ENCODE assay signal across 25 mouse cellular contexts in genomic region chr2:50793067-50793466, GRCm38 (mm10).
A peak's percentile ranks its signal among the peaks of the same experiment; 100 is the strongest.
DNase-seq lines count a peak whose midpoint lies in the region; ATAC-seq and TF ChIP-seq lines count a peak whose summit lies in the region.
"Had no signal": no experiment of that assay in that cellular context is flagged by ENCODE, and none has a peak within 500 bp of the region (broad histone marks: within the 10 kb centered on the region; RNA-seq: fewer than 3 reads in every experiment).

No protein-coding gene starts in this region.

- TF ChIP-seq EP300 in heart, adult 2 months (IDR thresholded peaks at IDR 0.05; ENCODE audit: insufficient read depth, low read depth, low read length) = no peak

- ATAC-seq in forebrain, embryonic 14.5 days = no peak
- no peak for ATAC-seq in forebrain, embryonic 13.5 days
- ATAC-seq in neural tube, embryonic 14.5 days (ENCODE audit: low read depth) = peak; percentile 58; the same call in 1 of the 2 replicates
- ATAC-seq in neural tube, embryonic 15.5 days (ENCODE audit: low FRiP score) = no peak
- ATAC-seq: activated CD4-positive, CD25-positive, alpha-beta regulatory T cell, adult 4 months; CD4-positive, CD25-positive, alpha-beta regulatory T cell, adult 4 months; forebrain, embryonic 15.5 days; forebrain, postnatal 0 days had no signal

- no peaks in the 10 kb centered on the region for H3K27me3 ChIP-seq in forebrain, embryonic 14.5 days (replicated peaks; ENCODE audit: control insufficient read depth, insufficient read depth, low read length)
- no peaks in the 10 kb centered on the region for H3K27me3 ChIP-seq in forebrain, embryonic 13.5 days
- H3K27me3 ChIP-seq in heart, adult 2 months (ENCODE audit: control insufficient read depth, insufficient read depth, low read length) = no peaks in the 10 kb centered on the region
- H3K27me3 ChIP-seq in neural tube, embryonic 14.5 days (ENCODE audit: control insufficient read depth, insufficient read depth, low read length) = no peaks in the 10 kb centered on the region
- no peaks in the 10 kb centered on the region for H3K27me3 ChIP-seq in neural tube, embryonic 15.5 days (replicated peaks)
- H3K27me3 ChIP-seq: CH12.LX; embryonic facial prominence, embryonic 13.5 days; embryonic facial prominence, embryonic 15.5 days; forebrain, embryonic 15.5 days; Patski had no signal

- 7% methylated on average over 1 of the region's 1 CpGs for WGBS in forebrain, embryonic 14.5 days
- WGBS in forebrain, embryonic 13.5 days = 23% methylated on average over 1 of the region's 1 CpGs
- WGBS in heart, adult 2 months = 82% methylated on average over 1 of the region's 1 CpGs
- WGBS in neural tube, embryonic 14.5 days = 29% methylated on average over 1 of the region's 1 CpGs
- 26% methylated on average over 1 of the region's 1 CpGs for WGBS in neural tube, embryonic 15.5 days
- WGBS in macrophage (ENCODE audit: missing documents) = 100% methylated on average over 1 of the region's 1 CpGs

- DNase-seq in forebrain, embryonic 14.5 days (ENCODE audit: low spot score) = peak; percentile 30
- no peak for DNase-seq in heart, adult 2 months
- no peak for DNase-seq in heart, adult 18-20 months
- no peak for DNase-seq in kidney, adult 8-10 months
- DNase-seq: B cell, adult 2 months; cerebellum, adult 11 months; cerebellum, adult 18-20 months; cerebellum, adult 8-10 months; cerebellum, adult 9-11 months; cerebellum, postnatal 14 days; cerebellum, postnatal 36 days; embryo, embryonic 11 days; forebrain, postnatal 0 days had no signal

- no peak overlapping the region for H3K4me3 ChIP-seq in forebrain, embryonic 14.5 days (ENCODE audit: low read depth, low read length)
- H3K4me3 ChIP-seq in forebrain, embryonic 13.5 days = no peak overlapping the region
- H3K4me3 ChIP-seq in heart, adult 2 months = no peak overlapping the region
- no peak overlapping the region for H3K4me3 ChIP-seq in neural tube, embryonic 14.5 days (ENCODE audit: low read depth, low read length)
- H3K4me3 ChIP-seq in neural tube, embryonic 15.5 days (replicated peaks) = no peak overlapping the region
- no peak overlapping the region for H3K4me3 ChIP-seq in macrophage (ENCODE audit: inconsistent target)
- H3K4me3 ChIP-seq: embryonic facial prominence, embryonic 13.5 days; embryonic facial prominence, embryonic 15.5 days; forebrain, embryonic 15.5 days had no signal

- no peak overlapping the region for H3K4me2 ChIP-seq in forebrain, embryonic 14.5 days (ENCODE audit: low read length)
- H3K4me2 ChIP-seq in forebrain, embryonic 13.5 days = no peak overlapping the region
- no peak overlapping the region for H3K4me2 ChIP-seq in neural tube, embryonic 14.5 days (ENCODE audit: low read depth, low read length)
- H3K4me2 ChIP-seq in neural tube, embryonic 15.5 days = no peak overlapping the region
- H3K4me2 ChIP-seq: embryonic facial prominence, embryonic 13.5 days; embryonic facial prominence, embryonic 15.5 days; forebrain, embryonic 15.5 days had no signal

- H3K79me2 ChIP-seq in heart, adult 2 months (replicated peaks; ENCODE audit: control insufficient read depth, insufficient read depth, low read length) = no peaks in the 10 kb centered on the region
- no peaks in the 10 kb centered on the region for H3K79me2 ChIP-seq in macrophage (ENCODE audit: inconsistent target)

- no peak for TF ChIP-seq POLR2A in heart, adult 2 months (IDR thresholded peaks at IDR 0.05; ENCODE audit: insufficient read depth, low read depth, low read length)

- H3K9ac ChIP-seq in forebrain, embryonic 14.5 days (ENCODE audit: low read length) = no peak overlapping the region
- no peak overlapping the region for H3K9ac ChIP-seq in forebrain, embryonic 13.5 days
- no peak overlapping the region for H3K9ac ChIP-seq in heart, adult 2 months (ENCODE audit: low read depth, low read length)
- H3K9ac ChIP-seq in neural tube, embryonic 14.5 days (replicated peaks; ENCODE audit: low read depth, low read length) = no peak overlapping the region
- H3K9ac ChIP-seq in neural tube, embryonic 15.5 days (replicated peaks) = no peak overlapping the region
- H3K9ac ChIP-seq: embryonic facial prominence, embryonic 13.5 days; embryonic facial prominence, embryonic 15.5 days; forebrain, embryonic 15.5 days; forebrain, postnatal 0 days had no signal

- 0 out of 2 replicates have a peak, but pooled peaks cover 2% of the 10 kb centered on the region for H3K9me3 ChIP-seq in forebrain, embryonic 14.5 days (replicated peaks; ENCODE audit: control insufficient read depth, low read length)
- H3K9me3 ChIP-seq in forebrain, embryonic 13.5 days (replicated peaks) = peaks cover 4% of the 10 kb centered on the region; the same call in 1 of the 2 replicates
- H3K9me3 ChIP-seq in neural tube, embryonic 14.5 days (ENCODE audit: control insufficient read depth, low read length) = no peaks in the 10 kb centered on the region
- H3K9me3 ChIP-seq in neural tube, embryonic 15.5 days (replicated peaks) = peaks cover 6% of the 10 kb centered on the region; the same call in 1 of the 2 replicates
- H3K9me3 ChIP-seq: embryonic facial prominence, embryonic 13.5 days; embryonic facial prominence, embryonic 15.5 days; forebrain, embryonic 15.5 days had no signal

- intact Hi-C loops in heart, adult 2 months (cut with DNase I) = no loop called here

- no peak for TF ChIP-seq CTCF in heart, adult 2 months (IDR thresholded peaks at IDR 0.05)

- H3K4me1 ChIP-seq in forebrain, embryonic 14.5 days (ENCODE audit: control insufficient read depth, insufficient read depth, low read length) = 0 out of 2 replicates have a peak, but pooled peaks cover 2% of the 10 kb centered on the region
- peaks cover 12% of the 10 kb centered on the region for H3K4me1 ChIP-seq in forebrain, embryonic 13.5 days
- H3K4me1 ChIP-seq in heart, adult 2 months (ENCODE audit: control insufficient read depth, insufficient read depth, low read length) = peaks cover 3% of the 10 kb centered on the region
- H3K4me1 ChIP-seq in neural tube, embryonic 14.5 days (ENCODE audit: control insufficient read depth, insufficient read depth, low read length) = no peaks in the 10 kb centered on the region
- no peaks in the 10 kb centered on the region for H3K4me1 ChIP-seq in neural tube, embryonic 15.5 days
- H3K4me1 ChIP-seq: forebrain, embryonic 15.5 days had no signal

- no peaks in the 10 kb centered on the region for H3K36me3 ChIP-seq in forebrain, embryonic 14.5 days (ENCODE audit: control insufficient read depth, insufficient read depth, low read length)
- H3K36me3 ChIP-seq in forebrain, embryonic 13.5 days (ENCODE audit: poor library complexity, severe bottlenecking) = no peaks in the 10 kb centered on the region
- no peaks in the 10 kb centered on the region for H3K36me3 ChIP-seq in heart, adult 2 months (ENCODE audit: control insufficient read depth, insufficient read depth, low read length)
- no peaks in the 10 kb centered on the region for H3K36me3 ChIP-seq in neural tube, embryonic 14.5 days (ENCODE audit: control insufficient read depth, insufficient read depth, low read length)
- no peaks in the 10 kb centered on the region for H3K36me3 ChIP-seq in neural tube, embryonic 15.5 days
- no peaks in the 10 kb centered on the region for H3K36me3 ChIP-seq in macrophage (ENCODE audit: inconsistent target)
- H3K36me3 ChIP-seq: embryonic facial prominence, embryonic 13.5 days; embryonic facial prominence, embryonic 15.5 days; forebrain, embryonic 15.5 days; G1E had no signal

- no peak overlapping the region for H3K27ac ChIP-seq in forebrain, embryonic 14.5 days (ENCODE audit: low read depth, low read length)
- H3K27ac ChIP-seq in forebrain, embryonic 13.5 days = no peak overlapping the region
- peak overlapping the region; percentile 53; the same call in 1 of the 2 replicates for H3K27ac ChIP-seq in heart, adult 2 months
- no peak overlapping the region for H3K27ac ChIP-seq in neural tube, embryonic 14.5 days (ENCODE audit: low read depth, low read length)
- H3K27ac ChIP-seq in neural tube, embryonic 15.5 days (replicated peaks) = no peak overlapping the region
- peak overlapping the region; percentile 8 for H3K27ac ChIP-seq in macrophage
- H3K27ac ChIP-seq: embryonic facial prominence, embryonic 13.5 days; embryonic facial prominence, embryonic 15.5 days; forebrain, embryonic 15.5 days had no signal

Comparison
In these comparisons a context has a peak if more than half of its experiments do, and no peak if none do; other contexts are left out.
1. H3K27ac ChIP-seq: peak in heart, adult 2 months (single experiment) and macrophage (single experiment); none in forebrain, embryonic 14.5 days (single experiment), forebrain, embryonic 13.5 days (single experiment), neural tube, embryonic 14.5 days (single experiment) and neural tube, embryonic 15.5 days (single experiment).